Mouse (Mus musculus) embryonic facial prominence, embryonic 12.5 days (tissue): ENCODE measurements at regions not wholly inside any gene's neighbourhood (a gene's known extent, or its start where the extent isn't known, plus 50 kb on each side); places are given as distances from the start of the nearest gene placed in this dataset.

Experiments
- ATAC-seq: fragments of 200-750 bp; cut with Nextera tagmentation; 2 replicates; pipeline ENCODE4 v1.8.0; 2017; ENCODE audit not compliant: insufficient number of reproducible peaks, insufficient read depth, low FRiP score, low TSS enrichment
- H3K27ac ChIP-seq: fragments of 300-500 bp; sonication (generic); 2 replicates; pipeline ENCODE4 v1.5.1; 2016; ENCODE audit warnings: mild to moderate bottlenecking
- H3K27me3 ChIP-seq: fragments of 300-500 bp; sonication (generic); 2 replicates; pipeline ENCODE4 v1.6.1; 2016; ENCODE audit warnings: mild to moderate bottlenecking, moderate library complexity
- H3K36me3 ChIP-seq: fragments of 300-500 bp; sonication (generic); 2 replicates; pipeline ENCODE4 v1.6.1; 2016; ENCODE audit warnings: mild to moderate bottlenecking
- H3K4me1 ChIP-seq: fragments of 300-500 bp; sonication (generic); 2 replicates; pipeline ENCODE4 v1.6.1; 2016
- H3K4me2 ChIP-seq: fragments of 300-500 bp; sonication (generic); replicated peaks from 2 replicates; pipeline ENCODE4 v1.6.1; 2016; ENCODE audit warnings: mild to moderate bottlenecking, moderate library complexity
- H3K4me3 ChIP-seq: fragments of 300-500 bp; sonication (generic); 2 replicates; pipeline ENCODE4 v1.5.1; 2016; ENCODE audit warnings: mild to moderate bottlenecking
- H3K9ac ChIP-seq: fragments of 300-500 bp; sonication (generic); 2 replicates; pipeline ENCODE4 v1.6.1; 2016; ENCODE audit warnings: mild to moderate bottlenecking, moderate library complexity
- H3K9me3 ChIP-seq: fragments of 300-500 bp; sonication (generic); 2 replicates; pipeline ENCODE4 v1.6.1; 2016; ENCODE audit warnings: mild to moderate bottlenecking, moderate library complexity
- WGBS: fragments of 180-500 bp; shearing (Covaris S2); methylation state at CpG from one replicate; pipeline ENCODE4 v1.1.7; 2016; 5-methylcytosine and 5-hydroxymethylcytosine counted together

- no peak for ATAC-seq
- 100% methylated on average over 1 of the region's 1 CpGs for whole genome bisulfite sequencing
These were observed 266.8 kb upstream of the Defb41 start for GRCm38 (mm10) chr1:18531702-18532101.

GRCm38 (mm10) chr1:18524485-18524884 lies 259.5 kb upstream of the Defb41 start:
- ATAC-seq, result no peak
- H3K27ac ChIP-seq, result no peak overlapping the region
- H3K27me3 ChIP-seq, result no peaks in the 10 kb centered on the region
- H3K36me3 ChIP-seq, result no peaks in the 10 kb centered on the region
- no peak overlapping the region for H3K4me2 ChIP-seq
- no peak overlapping the region for H3K4me3 ChIP-seq
- no peaks in the 10 kb centered on the region for H3K9me3 ChIP-seq
- 87% methylated on average over 2 of the region's 2 CpGs for WGBS
- H3K9ac ChIP-seq, result no peak overlapping the region
- no peaks in the 10 kb centered on the region for H3K4me1 ChIP-seq

More at GRCm38 (mm10) chr1:18531702-18532101, 266.8 kb upstream of the Defb41 start:
- Histone ChIP-seq H3K4me3 (no peak overlapping the region), H3K4me1 (no peaks in the 10 kb centered on the region), H3K9ac (no peak overlapping the region), H3K36me3 (no peaks in the 10 kb centered on the region), H3K27me3 (no peaks in the 10 kb centered on the region), H3K27ac (no peak overlapping the region), H3K9me3 (no peaks in the 10 kb centered on the region), H3K4me2 (no peak overlapping the region)

- Histone ChIP-seq H3K27ac (no peak overlapping the region), H3K4me2 (no peak overlapping the region), H3K9ac (no peak overlapping the region), H3K4me3 (no peak overlapping the region), H3K4me1 (no peaks in the 10 kb centered on the region), H3K27me3 (no peaks in the 10 kb centered on the region), H3K9me3 (no peaks in the 10 kb centered on the region), H3K36me3 (no peaks in the 10 kb centered on the region)
- no peak for ATAC-seq
- 57% methylated on average over 2 of the region's 2 CpGs for WGBS
These were observed 258.0 kb upstream of the Defb41 start for GRCm38 (mm10) chr1:18522902-18523301.

- Histone ChIP-seq H3K27me3 (no peaks in the 10 kb centered on the region), H3K9me3 (no peaks in the 10 kb centered on the region), H3K36me3 (no peaks in the 10 kb centered on the region), H3K27ac (no peak overlapping the region), H3K4me3 (no peak overlapping the region), H3K4me2 (no peak overlapping the region), H3K4me1 (no peaks in the 10 kb centered on the region), H3K9ac (no peak overlapping the region)
- ATAC-seq, result no peak
- 82% methylated on average over 3 of the region's 3 CpGs for WGBS
These were observed 247.8 kb upstream of the Defb41 start for GRCm38 (mm10) chr1:18512764-18513163.

- Histone ChIP-seq H3K9me3 (no peaks in the 10 kb centered on the region), H3K27ac (no peak overlapping the region), H3K36me3 (no peaks in the 10 kb centered on the region), H3K27me3 (no peaks in the 10 kb centered on the region), H3K4me2 (no peak overlapping the region), H3K9ac (no peak overlapping the region), H3K4me1 (no peaks in the 10 kb centered on the region), H3K4me3 (no peak overlapping the region)
- ATAC-seq, result no peak
- 78% methylated on average over 3 of the region's 3 CpGs for WGBS
These were observed 233.6 kb upstream of the Defb41 start for GRCm38 (mm10) chr1:18498556-18498955.

GRCm38 (mm10) chr1:18468496-18468895 lies 203.6 kb upstream of the Defb41 start:
- no peaks in the 10 kb centered on the region for H3K27me3 ChIP-seq
- H3K9ac ChIP-seq, result no peak overlapping the region
- no peaks in the 10 kb centered on the region for H3K9me3 ChIP-seq
- H3K36me3 ChIP-seq, result no peaks in the 10 kb centered on the region
- H3K27ac ChIP-seq, result no peak overlapping the region
- H3K4me2 ChIP-seq, result no peak overlapping the region
- H3K4me1 ChIP-seq, result no peaks in the 10 kb centered on the region
- no peak for ATAC-seq
- WGBS, result 76% methylated on average over 2 of the region's 2 CpGs
- no peak overlapping the region for H3K4me3 ChIP-seq

- no peak for ATAC-seq
- Histone ChIP-seq H3K9me3 (no peaks in the 10 kb centered on the region), H3K9ac (no peak overlapping the region), H3K36me3 (no peaks in the 10 kb centered on the region), H3K4me2 (no peak overlapping the region), H3K4me3 (no peak overlapping the region), H3K27me3 (no peaks in the 10 kb centered on the region), H3K27ac (no peak overlapping the region), H3K4me1 (no peaks in the 10 kb centered on the region; the same call in 1 of the 2 replicates)
- WGBS, result 81% methylated on average over 3 of the region's 3 CpGs
These were observed 200.4 kb upstream of the Defb41 start for GRCm38 (mm10) chr1:18465303-18465829.

GRCm38 (mm10) chr1:18463218-18463617 lies 198.3 kb upstream of the Defb41 start:
- ATAC-seq, result no peak
- Histone ChIP-seq H3K4me3 (no peak overlapping the region), H3K27me3 (no peaks in the 10 kb centered on the region), H3K9me3 (no peaks in the 10 kb centered on the region), H3K9ac (no peak overlapping the region), H3K4me2 (no peak overlapping the region), H3K27ac (no peak overlapping the region), H3K4me1 (no peaks in the 10 kb centered on the region; the same call in 1 of the 2 replicates), H3K36me3 (no peaks in the 10 kb centered on the region)
- 31% methylated on average over 1 of the region's 1 CpGs for WGBS

GRCm38 (mm10) chr1:18416297-18416732 lies 151.4 kb upstream of the Defb41 start:
- WGBS, result 29% methylated on average over 3 of the region's 3 CpGs
- Histone ChIP-seq H3K4me3 (no peak overlapping the region), H3K4me2 (no peak overlapping the region), H3K4me1 (no peaks in the 10 kb centered on the region), H3K27me3 (no peaks in the 10 kb centered on the region), H3K9ac (no peak overlapping the region), H3K9me3 (no peaks in the 10 kb centered on the region), H3K27ac (no peak overlapping the region), H3K36me3 (no peaks in the 10 kb centered on the region)
- 0 out of 2 replicates have a peak, but pooled peaks have one; percentile 15 for ATAC-seq

- no peak for ATAC-seq
- Histone ChIP-seq H3K4me2 (no peak overlapping the region), H3K4me1 (no peaks in the 10 kb centered on the region), H3K27me3 (no peaks in the 10 kb centered on the region), H3K9ac (no peak overlapping the region), H3K27ac (no peak overlapping the region), H3K9me3 (no peaks in the 10 kb centered on the region), H3K4me3 (no peak overlapping the region), H3K36me3 (no peaks in the 10 kb centered on the region)
- 46% methylated on average over 2 of the region's 2 CpGs for WGBS
These were observed 150.9 kb upstream of the Defb41 start for GRCm38 (mm10) chr1:18415879-18416278.

GRCm38 (mm10) chr1:18412746-18413145 lies 147.8 kb upstream of the Defb41 start:
- H3K36me3 ChIP-seq, result no peaks in the 10 kb centered on the region
- H3K9me3 ChIP-seq, result no peaks in the 10 kb centered on the region
- no peak overlapping the region for H3K27ac ChIP-seq
- H3K9ac ChIP-seq, result no peak overlapping the region
- H3K4me2 ChIP-seq, result no peak overlapping the region
- H3K27me3 ChIP-seq, result no peaks in the 10 kb centered on the region
- no peak for ATAC-seq
- H3K4me3 ChIP-seq, result no peak overlapping the region
- WGBS, result 66% methylated on average over 2 of the region's 2 CpGs
- H3K4me1 ChIP-seq, result no peaks in the 10 kb centered on the region

GRCm38 (mm10) chr1:18389591-18389990 lies 124.7 kb upstream of the Defb41 start:
- no peaks in the 10 kb centered on the region for H3K36me3 ChIP-seq
- H3K9me3 ChIP-seq, result no peaks in the 10 kb centered on the region
- no peak for ATAC-seq
- no peak overlapping the region for H3K9ac ChIP-seq
- H3K27ac ChIP-seq, result no peak overlapping the region
- no peak overlapping the region for H3K4me3 ChIP-seq
- no peak overlapping the region for H3K4me2 ChIP-seq
- H3K27me3 ChIP-seq, result no peaks in the 10 kb centered on the region
- no peaks in the 10 kb centered on the region for H3K4me1 ChIP-seq

GRCm38 (mm10) chr1:18384079-18384478 lies 119.1 kb upstream of the Defb41 start:
- 73% methylated on average over 4 of the region's 4 CpGs for WGBS
- Histone ChIP-seq H3K4me3 (no peak overlapping the region), H3K36me3 (no peaks in the 10 kb centered on the region), H3K27ac (no peak overlapping the region), H3K9ac (no peak overlapping the region), H3K27me3 (no peaks in the 10 kb centered on the region), H3K4me2 (no peak overlapping the region), H3K4me1 (no peaks in the 10 kb centered on the region), H3K9me3 (no peaks in the 10 kb centered on the region)
- no peak for ATAC-seq
